ENCODE assay signal across 16 mouse cellular contexts in the genomic region with DNA sequence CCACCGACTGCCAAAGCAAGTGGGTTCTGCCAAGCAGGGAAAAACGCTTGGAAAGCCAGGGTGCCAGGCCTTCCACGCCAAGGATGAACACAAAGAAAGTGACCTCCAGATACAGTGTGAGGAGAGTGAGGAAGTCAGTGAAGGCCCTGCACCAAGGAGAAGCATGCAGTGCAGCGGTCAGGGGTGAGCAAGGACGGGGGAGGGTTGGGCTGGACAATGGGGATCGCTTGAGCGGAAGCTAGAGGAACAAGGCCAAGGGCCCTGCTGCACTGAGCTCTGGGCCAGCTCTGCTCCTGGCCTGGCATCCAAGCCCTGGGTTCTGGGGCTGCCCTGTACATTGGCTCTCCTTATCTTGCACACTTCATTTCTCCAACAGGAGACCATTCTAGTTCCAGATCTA. TPM values are rescaled to one million over a fixed set of nuclear protein-coding genes. Genes with fewer than 3 reads are reported as not detected.
DNase-seq lines count a peak whose midpoint lies in the region; ATAC-seq and TF ChIP-seq lines count a peak whose summit lies in the region.
"Had no signal": no experiment of that assay in that cellular context is flagged by ENCODE, and none has a peak within 500 bp of the region (broad histone marks: within the 10 kb centered on the region; RNA-seq: fewer than 3 reads in every experiment).

No protein-coding gene starts in this region.

- H3K4me2 ChIP-seq in midbrain, embryonic 16.5 days (ENCODE audit: low read length) = no peak overlapping the region
- H3K4me2 ChIP-seq: liver, embryonic 15.5 days; midbrain, embryonic 15.5 days; neural tube, embryonic 12.5 days had no signal

- H3K36me3 ChIP-seq in midbrain, embryonic 10.5 days = peaks cover 11% of the 10 kb centered on the region; the same call in 1 of the 2 replicates
- peaks cover 7% of the 10 kb centered on the region; the same call in 1 of the 2 replicates for H3K36me3 ChIP-seq in midbrain, embryonic 16.5 days (ENCODE audit: control insufficient read depth, insufficient read depth, low read length)
- peaks cover 40% of the 10 kb centered on the region for H3K36me3 ChIP-seq in small intestine, adult 2 months (ENCODE audit: control insufficient read depth, insufficient read depth, low read length)
- H3K36me3 ChIP-seq: midbrain, embryonic 15.5 days had no signal

- TF ChIP-seq POLR2A in small intestine, adult 2 months (IDR thresholded peaks at IDR 0.05; ENCODE audit: low read depth, low read length) = no peak

- intact Hi-C loops in gastrocnemius, adult 2 months (cut with DNase I) = no loop called here

- peak overlapping the region; percentile 41 for H3K27ac ChIP-seq in gastrocnemius, adult 2 months
- H3K27ac ChIP-seq in midbrain, embryonic 10.5 days (replicated peaks) = peak overlapping the region; percentile 30
- no peak overlapping the region for H3K27ac ChIP-seq in midbrain, embryonic 16.5 days (ENCODE audit: low read length)
- H3K27ac ChIP-seq in small intestine, adult 2 months (ENCODE audit: insufficient read depth, low read depth, low read length) = peak overlapping the region; percentile 99
- H3K27ac ChIP-seq: liver, embryonic 15.5 days; macrophage; midbrain, embryonic 15.5 days; neural tube, embryonic 12.5 days had no signal

- TF ChIP-seq CTCF in gastrocnemius, adult 2 months (IDR thresholded peaks at IDR 0.05) = no peak
- no peak for TF ChIP-seq CTCF in small intestine, adult 2 months (IDR thresholded peaks at IDR 0.05; ENCODE audit: extremely low read depth, insufficient read length, insufficient replicate concordance, low read depth, low read length)

- 82% methylated on average over 7 of the region's 7 CpGs for WGBS in midbrain, embryonic 10.5 days
- WGBS in midbrain, embryonic 16.5 days = 73% methylated on average over 7 of the region's 7 CpGs
- WGBS in small intestine, adult 2 months = 88% methylated on average over 7 of the region's 7 CpGs

- no peaks in the 10 kb centered on the region for H3K27me3 ChIP-seq in midbrain, embryonic 10.5 days (ENCODE audit: low read depth, poor library complexity, severe bottlenecking)
- no peaks in the 10 kb centered on the region for H3K27me3 ChIP-seq in midbrain, embryonic 16.5 days (ENCODE audit: control insufficient read depth, insufficient read depth, low read depth, low read length)
- no peaks in the 10 kb centered on the region for H3K27me3 ChIP-seq in small intestine, adult 2 months (ENCODE audit: control insufficient read depth, insufficient read depth, low read length)
- H3K27me3 ChIP-seq: liver, embryonic 15.5 days; midbrain, embryonic 15.5 days; neural tube, embryonic 12.5 days had no signal

- no peak overlapping the region for H3K9ac ChIP-seq in midbrain, embryonic 16.5 days (ENCODE audit: low read depth, low read length)
- H3K9ac ChIP-seq: liver, embryonic 15.5 days; midbrain, embryonic 15.5 days; neural tube, embryonic 12.5 days had no signal

- H3K4me1 ChIP-seq in midbrain, embryonic 10.5 days = peaks cover 19% of the 10 kb centered on the region
- H3K4me1 ChIP-seq in midbrain, embryonic 16.5 days (ENCODE audit: control insufficient read depth, insufficient read depth, low read length) = 0 out of 2 replicates have a peak, but pooled peaks cover 2% of the 10 kb centered on the region
- peaks cover 69% of the 10 kb centered on the region for H3K4me1 ChIP-seq in small intestine, adult 2 months (ENCODE audit: control insufficient read depth, insufficient read depth, insufficient read length, low read length)

- H3K9me3 ChIP-seq in midbrain, embryonic 10.5 days (replicated peaks) = no peaks in the 10 kb centered on the region
- H3K9me3 ChIP-seq in midbrain, embryonic 16.5 days (replicated peaks; ENCODE audit: control insufficient read depth, low read length, poor library complexity, severe bottlenecking) = no peaks in the 10 kb centered on the region
- H3K9me3 ChIP-seq: G1E; liver, embryonic 15.5 days; midbrain, embryonic 15.5 days; neural tube, embryonic 12.5 days had no signal

- no peak overlapping the region for H3K4me3 ChIP-seq in gastrocnemius, adult 2 months
- H3K4me3 ChIP-seq in midbrain, embryonic 10.5 days = no peak overlapping the region
- no peak overlapping the region for H3K4me3 ChIP-seq in midbrain, embryonic 16.5 days (ENCODE audit: low read depth, low read length)
- no peak overlapping the region for H3K4me3 ChIP-seq in small intestine, adult 2 months (ENCODE audit: low read depth, low read length)
- H3K4me3 ChIP-seq: liver, embryonic 15.5 days; midbrain, embryonic 15.5 days; neural tube, embryonic 12.5 days had no signal

- no peak for ATAC-seq in midbrain, embryonic 16.5 days
- ATAC-seq: midbrain, embryonic 15.5 days had no signal

- peak; percentile 37 for DNase-seq in gastrocnemius, adult 2 months
- no peak for DNase-seq in gastrocnemius, adult 18-20 months (ENCODE audit: low spot score)
- DNase-seq in midbrain, embryonic 10.5 days (ENCODE audit: low spot score) = no peak
- peak; percentile 65 to 67 for DNase-seq in cerebellum, adult 18-20 months
- no peak for DNase-seq in lung, postnatal 25 days (ENCODE audit: low spot score)
- DNase-seq: heart, postnatal 14 days; kidney, adult 11 months; right cerebral cortex, adult 18-20 months; thymus, adult 18-20 months had no signal

RNA-seq across cellular contexts. Expression of a gene that starts 22.7 kb away (rescaled TPM):
- total RNA-seq in gastrocnemius, adult 2 months (2021) = 10 to 100 TPM; 29.8 to 31.7 TPM
- 10 to 100 TPM; 35.9 to 36.3 TPM for total RNA-seq in gastrocnemius, adult 18-20 months (2021)
- polyA plus RNA-seq in midbrain, embryonic 10.5 days (2016; fragmentation: Nextera tagmentation; extraction: Ambion mirVana) = 9.5 and 11.6 TPM in 2 replicates
- 16.4 and 17.4 TPM in 2 replicates for polyA plus RNA-seq in midbrain, embryonic 16.5 days (2015; fragmentation: Nextera tagmentation; extraction: Ambion mirVana)
- polyA plus RNA-seq in small intestine, adult 2 months (2012; rRNA removed) = 47.9 and 122 TPM in 2 replicates

RNA-seq across cellular contexts. Expression of a gene that starts 37.8 kb away (rescaled TPM):
- total RNA-seq in gastrocnemius, adult 2 months (2021) = 100 to 1,000 TPM in 1 of 2 experiments, 10 to 100 TPM in 1; 46.5 to 139 TPM
- 100 to 1,000 TPM in 1 of 2 experiments, 10 to 100 TPM in 1; 98.9 to 187 TPM for total RNA-seq in gastrocnemius, adult 18-20 months (2021)
- 68.6 and 72.1 TPM in 2 replicates for polyA plus RNA-seq in midbrain, embryonic 10.5 days (2016; fragmentation: Nextera tagmentation; extraction: Ambion mirVana)
- polyA plus RNA-seq in midbrain, embryonic 16.5 days (2015; fragmentation: Nextera tagmentation; extraction: Ambion mirVana) = 29.4 and 40.5 TPM in 2 replicates
- 52.2 and 90.3 TPM in 2 replicates for polyA plus RNA-seq in small intestine, adult 2 months (2012; rRNA removed)
- total RNA-seq: G1E had no signal
- polyA plus RNA-seq: G1E had no signal

Comparison
In these comparisons a context has a peak if more than half of its experiments do, and no peak if none do; other contexts are left out.
1. DNase-seq: peak in gastrocnemius, adult 2 months (single experiment) and cerebellum, adult 18-20 months (2 of 2); none in gastrocnemius, adult 18-20 months (single experiment), midbrain, embryonic 10.5 days (single experiment) and lung, postnatal 25 days (single experiment).